Mouse (Mus musculus) lung, postnatal 4 days (tissue): ENCODE data around the gene Mcrip2.
A peak's percentile ranks its signal among the peaks of the same experiment; 100 is the strongest.
"Not testable (repeated sequence)": the region's sequence is repeated elsewhere in the genome, so short reads cannot be mapped to it uniquely, and the experiment has no call there.

ENCODE experiments used
- DNase-seq, 2 experiments: peaks; one replicate each; pipeline ENCODE4 v3.0.0; 2021

The Mcrip2 gene

GRCm38 (mm10) chr17:25880196-25880910 lies 11.8 kb upstream of the Mcrip2 start, which contains the start of gene Wfikkn1:
Wfikkn1 (minus strand) TSS chr17:25880858.
- DNase-seq, result no peak

GRCm38 (mm10) chr17:25879750-25880149 lies 11.2 kb upstream of the Mcrip2 start:
- no peak for DNase-seq

GRCm38 (mm10) chr17:25879261-25879660 lies 10.7 kb upstream of the Mcrip2 start:
- peak in 1 of 2 experiments; percentile 38 for DNase-seq

GRCm38 (mm10) chr17:25878611-25879180 lies 10.1 kb upstream of the Mcrip2 start:
- no peak for DNase-seq

- no peak for DNase-seq
Observed at GRCm38 (mm10) chr17:25877741-25878610, 9.4 kb upstream of the Mcrip2 start.

GRCm38 (mm10) chr17:25877025-25877424 lies 8.5 kb upstream of the Mcrip2 start:
- DNase-seq, result no peak

- DNase-seq, result no peak
Observed at GRCm38 (mm10) chr17:25876347-25876915, 7.9 kb upstream of the Mcrip2 start.

- peak; percentile 91 to 92 for DNase-seq
Observed at GRCm38 (mm10) chr17:25875171-25876136, 6.9 kb upstream of the Mcrip2 start.

- DNase-seq, result peak; percentile 90 to 93
Observed at GRCm38 (mm10) chr17:25874721-25875170, 6.2 kb upstream of the Mcrip2 start, which contains the start of gene Mettl26. Mettl26 (plus strand) TSS chr17:25875074.

GRCm38 (mm10) chr17:25874148-25874720 lies 5.7 kb upstream of the Mcrip2 start:
- DNase-seq, result no peak

- DNase-seq, result no peak
Observed at GRCm38 (mm10) chr17:25873405-25874147, 5.0 kb upstream of the Mcrip2 start.

- no peak for DNase-seq
Observed at GRCm38 (mm10) chr17:25872676-25873075, 4.1 kb upstream of the Mcrip2 start.

GRCm38 (mm10) chr17:25871566-25871965 lies 3.0 kb upstream of the Mcrip2 start:
- DNase-seq, result not testable (repeated sequence)

GRCm38 (mm10) chr17:25869954-25870353 lies 1.4 kb upstream of the Mcrip2 start:
- no peak for DNase-seq

- DNase-seq, result no peak
Observed at GRCm38 (mm10) chr17:25869498-25869897, 934 bp upstream of the Mcrip2 start.

- peak; percentile 43 to 64 for DNase-seq
Observed at GRCm38 (mm10) chr17:25867836-25868600, 546 bp downstream of the Mcrip2 start.

- no peak for DNase-seq
Observed at GRCm38 (mm10) chr17:25867509-25867835, 1.1 kb downstream of the Mcrip2 start.

GRCm38 (mm10) chr17:25866172-25866571 lies 2.4 kb downstream of the Mcrip2 start:
- DNase-seq, result no peak

GRCm38 (mm10) chr17:25865288-25865687 lies 3.3 kb downstream of the Mcrip2 start:
- no peak for DNase-seq

- DNase-seq, result no peak
Observed at GRCm38 (mm10) chr17:25864311-25864710, 4.3 kb downstream of the Mcrip2 start.
